10 mouse cellular contexts compared by ENCODE assay signal in the genomic region with DNA sequence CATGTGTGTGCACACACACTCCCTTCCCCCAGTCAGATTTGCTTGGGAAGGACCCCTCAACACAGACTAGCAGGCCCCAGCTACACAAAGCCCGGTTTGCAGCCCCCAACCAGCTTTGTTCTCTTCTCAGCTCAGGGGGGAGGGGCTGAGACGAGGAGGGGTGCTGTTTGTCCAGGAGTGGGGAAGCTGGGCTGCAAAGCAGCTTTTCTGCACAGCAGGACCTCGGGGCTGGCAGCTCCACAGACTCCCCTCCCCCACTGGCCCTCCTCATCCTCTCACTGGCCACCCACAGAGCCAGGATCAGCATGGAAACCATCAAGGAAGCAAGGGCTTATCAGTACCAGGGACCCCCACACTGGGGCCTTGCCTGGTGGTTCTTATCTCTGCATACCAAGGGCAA. TPM values are rescaled to one million over a fixed set of nuclear protein-coding genes. Genes with fewer than 3 reads are reported as not detected.
DNase-seq lines count a peak whose midpoint lies in the region; ATAC-seq lines count a peak whose summit lies in the region.
"Had no signal": no experiment of that assay in that cellular context is flagged by ENCODE, and none has a peak within 500 bp of the region (broad histone marks: within the 10 kb centered on the region; RNA-seq: fewer than 3 reads in every experiment).

No protein-coding gene starts in this region.

- H3K36me3 ChIP-seq in kidney, embryonic 16.5 days (ENCODE audit: insufficient read depth, low read length): peaks cover 11% of the 10 kb centered on the region; the same call in 1 of the 2 replicates
- H3K36me3 ChIP-seq in hindbrain, embryonic 15.5 days: peaks cover 9% of the 10 kb centered on the region; the same call in 1 of the 2 replicates
- H3K36me3 ChIP-seq in neural tube, embryonic 11.5 days (ENCODE audit: control insufficient read depth, insufficient read depth, low read length): peaks cover 4% of the 10 kb centered on the region; the same call in 1 of the 2 replicates

- peak overlapping the region; percentile 97 for H3K4me2 ChIP-seq in kidney, embryonic 16.5 days (replicated peaks; ENCODE audit: low read depth, low read length)
- 0 out of 2 replicates have a peak overlapping the region, but pooled peaks have one; percentile 98 for H3K4me2 ChIP-seq in hindbrain, embryonic 15.5 days
- peak overlapping the region; percentile 8 for H3K4me2 ChIP-seq in neural tube, embryonic 11.5 days (ENCODE audit: low read depth)

- H3K4me1 ChIP-seq in kidney, embryonic 16.5 days (ENCODE audit: insufficient read depth, low read length): peaks cover 70% of the 10 kb centered on the region
- H3K4me1 ChIP-seq in hindbrain, embryonic 15.5 days (replicated peaks): peaks cover 36% of the 10 kb centered on the region
- H3K4me1 ChIP-seq in neural tube, embryonic 11.5 days (ENCODE audit: control insufficient read depth, insufficient read depth, low read length): peaks cover 36% of the 10 kb centered on the region

- H3K27ac ChIP-seq in kidney, embryonic 16.5 days (ENCODE audit: low read length): peak overlapping the region; percentile 33; the same call in 1 of the 2 replicates
- no peak overlapping the region for H3K27ac ChIP-seq in hindbrain, embryonic 15.5 days (replicated peaks)
- H3K27ac ChIP-seq in neural tube, embryonic 11.5 days (ENCODE audit: low read depth, low read length): peak overlapping the region; percentile 5; the same call in 1 of the 2 replicates

- no peak for ATAC-seq in kidney, embryonic 16.5 days (ENCODE audit: low FRiP score, low TSS enrichment)
- ATAC-seq in hindbrain, embryonic 15.5 days (ENCODE audit: low FRiP score, low read depth): no peak
- ATAC-seq in neural tube, embryonic 11.5 days (ENCODE audit: insufficient read depth, low FRiP score, low TSS enrichment): no peak; the same call in 1 of the 2 replicates

- H3K9ac ChIP-seq in kidney, embryonic 16.5 days (replicated peaks; ENCODE audit: low read length): no peak overlapping the region; the same call in 1 of the 2 replicates
- no peak overlapping the region for H3K9ac ChIP-seq in hindbrain, embryonic 15.5 days
- peak overlapping the region; percentile 14 for H3K9ac ChIP-seq in neural tube, embryonic 11.5 days (ENCODE audit: low read length)

- 0% methylated on average over 3 of the region's 3 CpGs for WGBS in kidney, embryonic 16.5 days
- 0% methylated on average over 3 of the region's 3 CpGs for WGBS in hindbrain, embryonic 15.5 days
- 0% methylated on average over 3 of the region's 3 CpGs for WGBS in neural tube, embryonic 11.5 days

- peak overlapping the region; percentile 69; the same call in 1 of the 2 replicates for H3K4me3 ChIP-seq in kidney, embryonic 16.5 days (ENCODE audit: low read length)
- H3K4me3 ChIP-seq in hindbrain, embryonic 15.5 days: no peak overlapping the region
- H3K4me3 ChIP-seq in neural tube, embryonic 11.5 days (ENCODE audit: low read depth, low read length): no peak overlapping the region

- no peaks in the 10 kb centered on the region for H3K27me3 ChIP-seq in kidney, embryonic 16.5 days (ENCODE audit: insufficient read depth, low read length)
- peaks cover 5% of the 10 kb centered on the region; the same call in 1 of the 2 replicates for H3K27me3 ChIP-seq in hindbrain, embryonic 15.5 days
- H3K27me3 ChIP-seq in neural tube, embryonic 11.5 days (ENCODE audit: control insufficient read depth, insufficient read depth, low read length): 0 out of 2 replicates have a peak, but pooled peaks cover 4% of the 10 kb centered on the region

- H3K9me3 ChIP-seq in kidney, embryonic 16.5 days (ENCODE audit: low read length): no peaks in the 10 kb centered on the region
- no peaks in the 10 kb centered on the region for H3K9me3 ChIP-seq in hindbrain, embryonic 15.5 days
- no peaks in the 10 kb centered on the region for H3K9me3 ChIP-seq in neural tube, embryonic 11.5 days (ENCODE audit: control insufficient read depth, low read length)

- no peak for DNase-seq in kidney, postnatal 36 days
- DNase-seq in embryo, embryonic 11 days: peak; percentile 74
- DNase-seq in neural tube, embryonic 11.5 days (ENCODE audit: low spot score): peak; percentile 46
- no peak for DNase-seq in adrenal gland, postnatal 4 days (ENCODE audit: low spot score in 2 of 2)
- no peak for DNase-seq in thymus, postnatal 10 days (ENCODE audit: low spot score in 2 of 2)
- DNase-seq: gastrocnemius, postnatal 14 days; heart, postnatal 14 days; right cerebral cortex, adult 18-20 months had no signal

RNA-seq across cellular contexts. Expression of gene Hsd11b2, which starts 2.5 kb away (rescaled TPM):
- 39.3 and 39.9 TPM in 2 replicates for polyA plus RNA-seq in kidney, embryonic 16.5 days (2015; fragmentation: Nextera tagmentation; extraction: Ambion mirVana)
- polyA plus RNA-seq in hindbrain, embryonic 15.5 days (2015; fragmentation: Nextera tagmentation; extraction: Ambion mirVana): 7.2 and 9.7 TPM in 2 replicates
- polyA plus RNA-seq in neural tube, embryonic 11.5 days (2014; fragmentation: Nextera tagmentation; extraction: Ambion mirVana): 22.5 and 23.9 TPM in 2 replicates
- total RNA-seq in adrenal gland, postnatal 4 days (2021): 10 to 100 TPM in 1 of 2 experiments, 1 to 10 TPM in 1; 3.7 to 15.0 TPM

RNA-seq across cellular contexts. Expression of gene Zdhhc1, which starts 24.4 kb away (rescaled TPM):
- 49.6 and 51.1 TPM in 2 replicates for polyA plus RNA-seq in kidney, embryonic 16.5 days (2015; fragmentation: Nextera tagmentation; extraction: Ambion mirVana)
- 39.8 and 41.9 TPM in 2 replicates for polyA plus RNA-seq in hindbrain, embryonic 15.5 days (2015; fragmentation: Nextera tagmentation; extraction: Ambion mirVana)
- polyA plus RNA-seq in neural tube, embryonic 11.5 days (2014; fragmentation: Nextera tagmentation; extraction: Ambion mirVana): 18.5 and 18.9 TPM in 2 replicates
- 10 to 100 TPM; 26.2 to 28.6 TPM for total RNA-seq in adrenal gland, postnatal 4 days (2021)

RNA-seq across cellular contexts. Expression of gene Atp6v0d1, which starts 44.8 kb away (rescaled TPM):
- polyA plus RNA-seq in kidney, embryonic 16.5 days (2015; fragmentation: Nextera tagmentation; extraction: Ambion mirVana): 106 and 111 TPM in 2 replicates
- polyA plus RNA-seq in hindbrain, embryonic 15.5 days (2015; fragmentation: Nextera tagmentation; extraction: Ambion mirVana): 222 and 231 TPM in 2 replicates
- polyA plus RNA-seq in neural tube, embryonic 11.5 days (2014; fragmentation: Nextera tagmentation; extraction: Ambion mirVana): 137 and 148 TPM in 2 replicates
- total RNA-seq in adrenal gland, postnatal 4 days (2021): 100 to 1,000 TPM; 103 to 113 TPM

RNA-seq across cellular contexts. Expression of gene Tppp3, which starts 49.7 kb away (rescaled TPM):
- polyA plus RNA-seq in kidney, embryonic 16.5 days (2015; fragmentation: Nextera tagmentation; extraction: Ambion mirVana): 22.2 and 24.8 TPM in 2 replicates
- 197 and 207 TPM in 2 replicates for polyA plus RNA-seq in hindbrain, embryonic 15.5 days (2015; fragmentation: Nextera tagmentation; extraction: Ambion mirVana)
- 218 and 229 TPM in 2 replicates for polyA plus RNA-seq in neural tube, embryonic 11.5 days (2014; fragmentation: Nextera tagmentation; extraction: Ambion mirVana)
- total RNA-seq in adrenal gland, postnatal 4 days (2021): 10 to 100 TPM; 88.4 to 89.4 TPM

Comparison
In these comparisons a context has a peak if more than half of its experiments do, and no peak if none do; other contexts are left out.
1. H3K4me2 ChIP-seq: peak in every context shown above with its lines; median percentile 98 in hindbrain, embryonic 15.5 days; 97 in kidney, embryonic 16.5 days; 8 in neural tube, embryonic 11.5 days.
2. DNase-seq: peak in embryo, embryonic 11 days (single experiment) and neural tube, embryonic 11.5 days (single experiment); none in kidney, postnatal 36 days (0 of 2), adrenal gland, postnatal 4 days (0 of 2) and thymus, postnatal 10 days (0 of 2).